Mouse (Mus musculus) C2C12 (cell line): ENCODE results near the gene Ptpn5. TPM values are rescaled to one million over a fixed set of nuclear protein-coding genes. Genes with fewer than 3 reads are reported as not detected.

Experiments
- H3K27me3 ChIP-seq: one replicate; pipeline ENCODE4 v1.6.1; 2011; ENCODE audit not compliant: control insufficient read depth, insufficient read depth, insufficient read length
- H3K36me3 ChIP-seq: one replicate; pipeline ENCODE4 v1.6.1; 2011; ENCODE audit not compliant: control insufficient read depth, insufficient read depth
- H3K4me3 ChIP-seq: one replicate; pipeline ENCODE4 v1.5.1; 2011; ENCODE audit warnings: mild to moderate bottlenecking, control low read depth; ENCODE audit not compliant: poor library complexity, insufficient read depth, severe bottlenecking
- H3K79me2 ChIP-seq: one replicate; pipeline ENCODE4 v1.6.1; 2011; ENCODE audit not compliant: control insufficient read depth, insufficient read depth
- H3K79me3 ChIP-seq: one replicate; pipeline ENCODE4 v1.6.1; 2011; ENCODE audit warnings: low read depth, control low read depth
- H3ac ChIP-seq: one replicate; pipeline ENCODE3; 2011; ENCODE audit warnings: low read depth; ENCODE audit not compliant: control insufficient read depth, insufficient read length
- CEBPB ChIP-seq: IDR thresholded peaks from one replicate; pipeline ENCODE4 v1.6.1; 2011; ENCODE audit warnings: low read depth, mild to moderate bottlenecking, control low read depth, moderate library complexity
- CTCF ChIP-seq: IDR thresholded peaks from one replicate; pipeline ENCODE4 v1.5.1; 2011; ENCODE audit not compliant: control insufficient read depth, insufficient read depth, insufficient read length
- FOSL1 ChIP-seq: IDR thresholded peaks from one replicate; pipeline ENCODE4 v1.8.0; 2011; ENCODE audit warnings: mild to moderate bottlenecking, low read length; ENCODE audit not compliant: poor library complexity, insufficient read depth, severe bottlenecking
- MAX ChIP-seq: IDR thresholded peaks from one replicate; pipeline ENCODE4 v1.6.1; 2011; ENCODE audit warnings: mild to moderate bottlenecking, control low read depth
- MYOD1 ChIP-seq: IDR thresholded peaks from one replicate; pipeline ENCODE4 v1.6.1; 2011; ENCODE audit warnings: low read depth; ENCODE audit not compliant: control insufficient read depth, insufficient read length
- MYOG ChIP-seq: IDR thresholded peaks from one replicate; pipeline ENCODE4 v1.6.1; 2011; ENCODE audit not compliant: control insufficient read depth, insufficient read length; ENCODE audit errors: extremely low read depth
- USF1 ChIP-seq: IDR thresholded peaks from one replicate; pipeline ENCODE4 v1.6.1; 2011; ENCODE audit warnings: low read depth, mild to moderate bottlenecking, control low read depth, moderate library complexity
- polyA plus RNA-seq: library from polyadenylated mRNA; unstranded; fragments of >200 nt; fragmentation: generic; extraction: Trizol; gene quantifications from one replicate; pipeline ENCODE4 v1.2.1, GENCODE M21; 2012; ENCODE audit warnings: missing spikeins

Gene Ptpn5
- polyA plus RNA-seq, 1 experiment: 0.16 TPM

DNA sequence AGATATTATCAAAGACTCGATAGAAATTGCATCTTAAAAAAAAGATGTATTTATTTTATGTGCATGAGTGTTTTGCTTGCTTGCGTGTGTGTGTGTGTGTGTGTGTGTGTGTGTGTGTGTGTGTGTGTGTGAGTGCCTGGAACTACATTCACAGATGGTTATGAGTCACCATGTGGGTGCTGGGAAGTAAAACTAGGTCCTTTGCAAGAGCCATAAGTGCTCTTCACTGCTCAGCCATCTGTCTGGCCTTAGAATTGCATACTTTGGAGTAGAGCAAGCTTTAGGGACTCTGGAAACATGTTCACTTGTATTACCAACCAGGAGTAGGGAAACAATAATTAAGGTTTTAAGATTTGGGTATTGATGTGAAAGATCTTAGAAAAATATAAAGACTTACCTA, 22.4 kb upstream of the Ptpn5 start:
- TF ChIP-seq CEBPB: no peak
- no peak for TF ChIP-seq USF1
- no peak for TF ChIP-seq MYOG
- TF ChIP-seq CTCF: no peak
- no peak for TF ChIP-seq MAX
- TF ChIP-seq MYOD1: no peak
- TF ChIP-seq FOSL1: no peak
- Histone ChIP-seq H3K4me3 (no peak overlapping the region), H3K27me3 (peaks cover 7% of the 10 kb centered on the region), H3K79me3 (no peaks in the 10 kb centered on the region), H3K36me3 (no peaks in the 10 kb centered on the region), H3ac (no peak overlapping the region), H3K79me2 (no peaks in the 10 kb centered on the region)

DNA sequence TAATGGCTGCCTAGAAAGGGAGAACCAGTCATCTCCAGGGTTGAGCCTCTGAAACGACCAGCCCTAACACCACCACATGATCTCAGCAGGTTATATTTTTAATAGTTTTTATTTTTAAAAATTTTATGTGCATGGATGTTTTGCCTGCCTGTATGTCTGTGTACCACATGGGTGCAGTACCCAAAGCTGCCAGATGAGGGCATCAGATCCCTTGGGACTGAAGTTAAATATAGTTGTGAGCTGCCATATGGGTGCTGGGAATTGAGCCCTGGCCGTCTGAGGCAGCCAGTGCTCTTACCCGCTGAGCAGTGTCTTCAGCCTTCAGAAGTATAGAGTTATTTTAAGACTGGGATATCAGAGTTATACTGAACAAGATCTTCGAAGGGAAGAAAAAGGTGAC, 21.9 kb upstream of the Ptpn5 start:
- H3K79me2 ChIP-seq: no peaks in the 10 kb centered on the region
- H3K27me3 ChIP-seq: peaks cover 7% of the 10 kb centered on the region
- no peak overlapping the region for H3K4me3 ChIP-seq
- H3K36me3 ChIP-seq: no peaks in the 10 kb centered on the region
- H3K79me3 ChIP-seq: no peaks in the 10 kb centered on the region
- no peak overlapping the region for H3ac ChIP-seq
- no peak for TF ChIP-seq MYOD1
- TF ChIP-seq CEBPB: no peak
- no peak for TF ChIP-seq MAX
- no peak for TF ChIP-seq CTCF
- TF ChIP-seq MYOG: no peak
- TF ChIP-seq USF1: no peak
- no peak for TF ChIP-seq FOSL1

DNA sequence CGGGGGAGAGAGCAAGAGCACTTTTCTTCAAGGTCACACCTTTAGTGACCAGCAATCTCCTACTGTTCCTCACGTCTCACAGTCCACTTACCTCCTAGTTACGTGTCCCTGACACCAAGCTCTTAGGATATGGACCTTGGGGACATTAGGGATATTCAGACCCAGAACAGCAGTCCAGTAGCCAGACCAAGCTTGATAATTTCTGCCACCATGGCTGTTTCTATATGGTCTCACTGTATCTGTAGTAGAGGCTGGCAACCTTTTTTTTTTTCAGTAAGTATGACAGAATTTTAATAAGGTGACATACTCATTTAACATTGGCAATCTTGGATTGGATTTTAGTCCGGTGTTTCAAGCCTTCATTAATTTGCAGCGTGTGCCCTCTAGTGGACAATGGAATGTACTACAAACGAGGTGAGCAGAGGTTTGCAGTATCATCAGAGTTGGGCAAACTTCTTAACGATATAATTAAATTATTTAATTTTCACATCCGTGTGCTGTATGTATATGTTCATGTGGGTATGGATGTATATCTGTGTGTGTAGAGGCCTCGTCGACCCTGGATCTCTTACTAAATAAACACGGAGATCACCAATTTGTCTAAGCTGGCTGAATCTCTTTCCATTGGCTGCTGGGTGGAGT, 17.1 kb upstream of the Ptpn5 start:
- Histone ChIP-seq H3K36me3 (no peaks in the 10 kb centered on the region), H3K4me3 (no peak overlapping the region)
- peak; percentile 31 for TF ChIP-seq CTCF
- no peak for TF ChIP-seq FOSL1

DNA sequence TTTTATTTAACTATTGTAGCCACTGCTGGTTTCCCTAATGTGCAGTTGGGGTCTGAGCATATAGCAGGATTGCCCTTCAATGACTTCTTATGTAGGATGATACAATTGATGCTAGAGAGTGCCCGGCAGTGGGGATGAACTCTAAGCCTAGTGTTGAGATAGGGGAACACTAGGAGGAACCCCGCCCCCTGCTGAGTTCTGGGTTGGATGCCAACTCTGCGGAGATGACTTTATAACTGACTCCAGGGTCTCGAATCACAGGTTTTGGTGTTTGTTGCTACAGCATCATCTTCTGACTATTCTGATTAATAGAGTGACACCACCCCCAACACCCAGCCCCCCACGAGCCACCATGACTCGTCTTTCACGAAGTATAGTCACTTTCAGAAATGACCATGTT, 14.8 kb upstream of the Ptpn5 start:
- no peak for TF ChIP-seq MYOG
- TF ChIP-seq MYOD1: no peak
- TF ChIP-seq FOSL1: no peak
- TF ChIP-seq CTCF: no peak
- TF ChIP-seq MAX: no peak
- no peak for TF ChIP-seq USF1
- no peak for TF ChIP-seq CEBPB
- no peak overlapping the region for H3ac ChIP-seq
- peaks cover 4% of the 10 kb centered on the region for H3K27me3 ChIP-seq
- no peaks in the 10 kb centered on the region for H3K79me2 ChIP-seq
- no peaks in the 10 kb centered on the region for H3K36me3 ChIP-seq
- H3K79me3 ChIP-seq: no peaks in the 10 kb centered on the region
- H3K4me3 ChIP-seq: no peak overlapping the region

More for the DNA sequence above, 17.1 kb upstream of the Ptpn5 start:
- Histone ChIP-seq H3K79me2 (no peaks in the 10 kb centered on the region), H3K79me3 (no peaks in the 10 kb centered on the region), H3K27me3 (peaks cover 4% of the 10 kb centered on the region), H3ac (no peak overlapping the region)

GRCm38 (mm10) chr7:47146034-47146812, 12.7 kb upstream of the Ptpn5 start:
- H3K79me3 ChIP-seq: no peaks in the 10 kb centered on the region
- no peak overlapping the region for H3K4me3 ChIP-seq
- TF ChIP-seq MAX (no peak), MYOG (no peak), FOSL1 (no peak)
- H3K79me2 ChIP-seq: no peaks in the 10 kb centered on the region
- no peaks in the 10 kb centered on the region for H3K36me3 ChIP-seq
- H3ac ChIP-seq: no peak overlapping the region
- H3K27me3 ChIP-seq: no peaks in the 10 kb centered on the region

DNA sequence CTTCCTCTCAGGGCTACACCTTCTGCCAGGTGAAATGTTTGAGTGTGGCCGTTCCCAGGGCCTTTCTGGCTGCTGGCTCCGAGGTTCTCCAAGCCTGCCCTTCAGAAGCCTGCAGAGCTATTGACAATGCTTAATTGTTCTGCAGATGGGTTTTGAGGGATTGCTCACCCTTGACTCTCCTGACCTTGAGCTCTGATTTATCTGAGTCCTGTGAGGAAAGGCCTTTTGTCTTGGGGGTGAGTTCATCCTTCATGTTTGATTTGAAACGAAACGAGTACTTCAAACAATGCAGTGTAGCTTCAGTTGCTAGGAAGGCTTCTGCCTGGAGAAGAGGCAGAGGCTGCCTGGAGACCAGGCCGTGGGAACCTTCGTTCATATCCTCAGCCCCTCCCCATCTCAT, 10.8 kb upstream of the Ptpn5 start:
- TF ChIP-seq FOSL1: no peak
- TF ChIP-seq MYOG: no peak
- TF ChIP-seq USF1: no peak
- no peak for TF ChIP-seq CTCF
- TF ChIP-seq MYOD1: no peak
- no peak for TF ChIP-seq CEBPB
- Histone ChIP-seq H3K27me3 (no peaks in the 10 kb centered on the region), H3K4me3 (no peak overlapping the region), H3ac (no peak overlapping the region), H3K79me3 (no peaks in the 10 kb centered on the region), H3K36me3 (no peaks in the 10 kb centered on the region), H3K79me2 (no peaks in the 10 kb centered on the region)
